Mouse (Mus musculus): ENCODE results near the gene Stx1b. TPM values are rescaled to one million over a fixed set of nuclear protein-coding genes. Genes with fewer than 3 reads are reported as not detected.
A peak's percentile ranks its signal among the peaks of the same experiment; 100 is the strongest.
"Not testable (repeated sequence)": the region's sequence is repeated elsewhere in the genome, so short reads cannot be mapped to it uniquely, and the experiment has no call there.

The Stx1b gene
- polyA plus RNA-seq, 1 experiment from 2014 or later: 34.5 TPM

GRCm38 (mm10) chr7:127799211-127799610, 25.1 kb downstream of the Stx1b start:
- H3K9me3 ChIP-seq: no peaks in the 10 kb centered on the region
- no peak overlapping the region for H3K4me2 ChIP-seq (replicated peaks)
- H3K27ac ChIP-seq (replicated peaks): no peak overlapping the region
- peaks cover 5% of the 10 kb centered on the region for H3K4me1 ChIP-seq
- 91% methylated on average over 13 of the region's 13 CpGs for WGBS
- no peak for ATAC-seq (replicated peaks)
- H3K36me3 ChIP-seq: peaks cover 54% of the 10 kb centered on the region
- H3K4me3 ChIP-seq: no peak overlapping the region
- H3K27me3 ChIP-seq: no peaks in the 10 kb centered on the region
- no peak overlapping the region for H3K9ac ChIP-seq (replicated peaks)

GRCm38 (mm10) chr7:127798591-127798990, 25.8 kb downstream of the Stx1b start:
- H3K4me3 ChIP-seq: no peak overlapping the region
- no peak overlapping the region for H3K9ac ChIP-seq (replicated peaks)
- no peaks in the 10 kb centered on the region for H3K27me3 ChIP-seq
- WGBS: 88% methylated on average over 4 of the region's 4 CpGs
- H3K4me1 ChIP-seq: peaks cover 5% of the 10 kb centered on the region
- no peak for ATAC-seq (replicated peaks)
- H3K27ac ChIP-seq (replicated peaks): no peak overlapping the region
- H3K36me3 ChIP-seq: peaks cover 61% of the 10 kb centered on the region
- no peaks in the 10 kb centered on the region for H3K9me3 ChIP-seq
- no peak overlapping the region for H3K4me2 ChIP-seq (replicated peaks)

- Histone ChIP-seq H3K9ac (replicated peaks) (no peak overlapping the region), H3K36me3 (peaks cover 72% of the 10 kb centered on the region), H3K9me3 (no peaks in the 10 kb centered on the region), H3K4me3 (no peak overlapping the region), H3K4me2 (replicated peaks) (no peak overlapping the region), H3K27ac (replicated peaks) (no peak overlapping the region), H3K27me3 (no peaks in the 10 kb centered on the region), H3K4me1 (peaks cover 5% of the 10 kb centered on the region)
- 94% methylated on average over 23 of the region's 23 CpGs for WGBS
- no peak for ATAC-seq (replicated peaks)
Observed at GRCm38 (mm10) chr7:127797076-127797845, 27.1 kb downstream of the Stx1b start.

- Histone ChIP-seq H3K36me3 (peaks cover 94% of the 10 kb centered on the region), H3K9ac (replicated peaks) (no peak within 1 kb of the TSS), H3K27ac (replicated peaks) (no peak within 1 kb of the TSS), H3K4me3 (no peak within 1 kb of the TSS), H3K9me3 (no peaks in the 10 kb centered on the region), H3K4me1 (no peaks in the 10 kb centered on the region), H3K27me3 (no peaks in the 10 kb centered on the region), H3K4me2 (replicated peaks) (no peak within 1 kb of the TSS)
- ATAC-seq (replicated peaks): no peak
- 95% methylated on average over 7 of the region's 7 CpGs for WGBS
Observed at GRCm38 (mm10) chr7:127785308-127785707, 39.0 kb downstream of the Stx1b start, which contains the start of gene Gm49388. Gene Gm49388 (plus strand): TSS chr7:127785608.

- Histone ChIP-seq H3K4me2 (replicated peaks) (peak overlapping the region; percentile 78), H3K9ac (replicated peaks) (peak overlapping the region; percentile 87), H3K4me1 (peaks cover 14% of the 10 kb centered on the region), H3K4me3 (peak overlapping the region; percentile 66), H3K27me3 (no peaks in the 10 kb centered on the region), H3K36me3 (peaks cover 43% of the 10 kb centered on the region), H3K27ac (replicated peaks) (no peak overlapping the region), H3K9me3 (no peaks in the 10 kb centered on the region)
- 74% methylated on average over 4 of the region's 4 CpGs for WGBS
- ATAC-seq (replicated peaks): no peak
Observed at GRCm38 (mm10) chr7:127778350-127778749, 46.0 kb downstream of the Stx1b start.

- Histone ChIP-seq H3K4me1 (peaks cover 14% of the 10 kb centered on the region), H3K4me2 (replicated peaks) (peak overlapping the region; percentile 78), H3K27ac (replicated peaks) (peak overlapping the region; percentile 99), H3K4me3 (peak overlapping the region; percentile 66), H3K9me3 (no peaks in the 10 kb centered on the region), H3K36me3 (peaks cover 40% of the 10 kb centered on the region), H3K27me3 (no peaks in the 10 kb centered on the region), H3K9ac (replicated peaks) (peak overlapping the region; percentile 87)
- peak; percentile 32 for ATAC-seq (replicated peaks)
- WGBS: 2% methylated on average over 55 of the region's 66 CpGs
Observed at GRCm38 (mm10) chr7:127777474-127778266, 46.7 kb downstream of the Stx1b start.

- Histone ChIP-seq H3K9me3 (no peaks in the 10 kb centered on the region), H3K27me3 (no peaks in the 10 kb centered on the region), H3K36me3 (peaks cover 33% of the 10 kb centered on the region), H3K4me2 (replicated peaks) (peak overlapping the region; percentile 56), H3K27ac (replicated peaks) (peak overlapping the region; percentile 99), H3K9ac (replicated peaks) (peak overlapping the region; percentile 87), H3K4me1 (peaks cover 14% of the 10 kb centered on the region), H3K4me3 (peak overlapping the region; percentile 66)
- WGBS: under 1% methylated on average over 69 of the region's 70 CpGs
- peak; percentile 92 for ATAC-seq (replicated peaks)
Observed at GRCm38 (mm10) chr7:127776878-127777473, 47.4 kb downstream of the Stx1b start.

GRCm38 (mm10) chr7:127776426-127776825, 47.9 kb downstream of the Stx1b start, which contains the start of gene Setd1a:
Gene Setd1a (plus strand): TSS chr7:127776670.
- Histone ChIP-seq H3K36me3 (peaks cover 27% of the 10 kb centered on the region), H3K27me3 (no peaks in the 10 kb centered on the region), H3K4me3 (peak within 1 kb of the TSS; percentile 66), H3K27ac (replicated peaks) (peak within 1 kb of the TSS; percentile 99), H3K4me2 (replicated peaks) (peak within 1 kb of the TSS; percentile 78), H3K9ac (replicated peaks) (peak within 1 kb of the TSS; percentile 87), H3K4me1 (peaks cover 14% of the 10 kb centered on the region), H3K9me3 (no peaks in the 10 kb centered on the region)
- under 1% methylated on average over 23 of the region's 23 CpGs for WGBS
- peak; percentile 68 for ATAC-seq (replicated peaks)

GRCm38 (mm10) chr7:127775837-127776236, 48.5 kb downstream of the Stx1b start:
- not testable (repeated sequence) for H3K9me3 ChIP-seq; H3K27me3 ChIP-seq; ATAC-seq (replicated peaks)
- H3K4me1 ChIP-seq: peaks cover 19% of the 10 kb centered on the region
- 77% methylated on average over 7 of the region's 7 CpGs for WGBS
- H3K27ac ChIP-seq (replicated peaks): peak overlapping the region; percentile 99
- peak overlapping the region; percentile 56 for H3K4me2 ChIP-seq (replicated peaks)
- peaks cover 21% of the 10 kb centered on the region for H3K36me3 ChIP-seq
- H3K4me3 ChIP-seq: peak overlapping the region; percentile 66
- peak overlapping the region; percentile 87 for H3K9ac ChIP-seq (replicated peaks)

- H3K27me3 ChIP-seq: no peaks in the 10 kb centered on the region
- 43% methylated on average over 9 of the region's 9 CpGs for WGBS
- peaks cover 37% of the 10 kb centered on the region for H3K4me1 ChIP-seq
- no peak overlapping the region for H3K27ac ChIP-seq (replicated peaks)
- peaks cover 3% of the 10 kb centered on the region; the same call in 1 of the 2 replicates for H3K36me3 ChIP-seq
- no peaks in the 10 kb centered on the region for H3K9me3 ChIP-seq
- ATAC-seq (replicated peaks): no peak
- H3K4me2 ChIP-seq (replicated peaks): no peak overlapping the region
- no peak overlapping the region for H3K4me3 ChIP-seq
- H3K9ac ChIP-seq (replicated peaks): no peak overlapping the region
Observed at GRCm38 (mm10) chr7:127773664-127774384, 50.5 kb downstream of the Stx1b start.

- 97% methylated on average over 1 of the region's 1 CpGs for WGBS
- Histone ChIP-seq H3K4me2 (replicated peaks) (no peak overlapping the region), H3K36me3 (peaks cover 5% of the 10 kb centered on the region), H3K9me3 (no peaks in the 10 kb centered on the region), H3K27ac (replicated peaks) (no peak overlapping the region), H3K9ac (replicated peaks) (no peak overlapping the region), H3K4me3 (no peak overlapping the region), H3K27me3 (no peaks in the 10 kb centered on the region), H3K4me1 (peaks cover 33% of the 10 kb centered on the region)
- no peak for ATAC-seq (replicated peaks)
Observed at GRCm38 (mm10) chr7:127772557-127772956, 51.8 kb downstream of the Stx1b start.
